Mouse (Mus musculus) liver, adult (tissue): Measurements from ENCODE around the gene Polr2h.

Experiments used
- GATA4 ChIP-seq: IDR thresholded peaks from 2 replicates; pipeline ENCODE4 v1.6.1; 2014; ENCODE audit warnings: mild to moderate bottlenecking, low read length; ENCODE audit not compliant: insufficient replicate concordance

The Polr2h gene

DNA sequence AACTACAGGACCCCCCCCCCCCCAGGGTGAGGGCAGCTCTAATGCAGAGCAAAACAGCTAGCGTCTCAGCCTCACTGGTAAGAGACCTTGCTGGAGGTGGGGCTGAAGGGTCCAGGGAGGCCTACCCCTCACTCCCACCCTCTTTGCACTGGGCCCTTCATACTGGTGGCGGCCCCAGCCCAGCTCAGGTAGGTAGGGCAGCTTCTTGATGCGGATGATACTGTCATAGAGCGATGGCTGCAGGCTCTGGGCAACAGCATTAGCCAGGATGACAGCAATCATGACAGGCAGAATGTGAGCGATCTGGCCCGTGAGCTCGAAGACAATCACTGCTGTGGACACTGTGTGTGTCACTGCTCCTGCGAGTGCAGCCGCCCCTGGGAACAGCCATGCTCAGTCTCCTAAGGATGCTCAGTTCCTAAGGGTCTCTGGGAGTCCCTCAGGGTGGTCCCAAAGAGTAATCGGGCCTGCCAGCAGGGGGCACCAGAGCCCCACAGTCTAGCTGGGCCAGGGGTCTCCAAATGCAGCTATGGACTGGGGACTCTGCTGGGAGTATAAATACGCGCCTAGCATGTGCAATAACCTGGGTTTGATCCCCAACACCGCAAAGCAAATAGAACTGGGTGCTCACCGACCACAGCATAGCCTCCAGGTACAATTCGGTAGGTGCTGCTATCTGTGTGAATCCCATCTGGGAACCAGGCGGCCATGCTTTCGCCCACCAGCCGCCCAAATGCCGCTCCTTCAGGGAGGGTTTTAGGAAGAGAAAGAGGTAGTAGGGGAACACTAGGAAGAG, 8.3 kb upstream of the Polr2h start:
- TF ChIP-seq GATA4: no peak

- TF ChIP-seq GATA4: no peak
Measured at GRCm38 (mm10) chr16:20710370-20710769, 7.1 kb upstream of the Polr2h start.

DNA sequence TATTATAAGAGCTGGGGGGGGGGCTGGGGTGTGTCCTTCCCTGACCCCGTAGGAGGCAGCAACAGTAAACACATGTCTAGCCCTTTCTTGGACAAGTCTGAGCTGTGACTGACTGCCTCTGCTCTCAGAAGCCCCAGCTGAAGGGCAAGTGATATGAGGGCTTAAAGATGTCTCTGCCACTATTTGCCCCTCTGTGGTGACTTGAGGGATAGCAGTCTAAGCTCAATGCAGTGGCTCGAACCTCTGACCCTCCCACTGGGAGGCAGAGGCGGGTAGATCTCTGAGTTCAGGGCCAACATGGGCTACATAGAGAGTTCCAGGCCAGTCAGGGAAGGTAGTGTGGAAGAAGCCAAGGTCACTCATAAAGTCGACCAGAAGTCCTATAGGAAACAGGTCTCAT, 6.7 kb upstream of the Polr2h start:
- no peak for TF ChIP-seq GATA4

GRCm38 (mm10) chr16:20712190-20712589, 5.3 kb upstream of the Polr2h start:
- no peak for TF ChIP-seq GATA4

- TF ChIP-seq GATA4: no peak
Measured at GRCm38 (mm10) chr16:20712889-20713288, 4.6 kb upstream of the Polr2h start.

- TF ChIP-seq GATA4: no peak
Measured at GRCm38 (mm10) chr16:20714307-20715080, 3.0 kb upstream of the Polr2h start.

GRCm38 (mm10) chr16:20715161-20715560, 2.3 kb upstream of the Polr2h start:
- no peak for TF ChIP-seq GATA4

GRCm38 (mm10) chr16:20715566-20715965, 1.9 kb upstream of the Polr2h start:
- TF ChIP-seq GATA4: no peak

DNA sequence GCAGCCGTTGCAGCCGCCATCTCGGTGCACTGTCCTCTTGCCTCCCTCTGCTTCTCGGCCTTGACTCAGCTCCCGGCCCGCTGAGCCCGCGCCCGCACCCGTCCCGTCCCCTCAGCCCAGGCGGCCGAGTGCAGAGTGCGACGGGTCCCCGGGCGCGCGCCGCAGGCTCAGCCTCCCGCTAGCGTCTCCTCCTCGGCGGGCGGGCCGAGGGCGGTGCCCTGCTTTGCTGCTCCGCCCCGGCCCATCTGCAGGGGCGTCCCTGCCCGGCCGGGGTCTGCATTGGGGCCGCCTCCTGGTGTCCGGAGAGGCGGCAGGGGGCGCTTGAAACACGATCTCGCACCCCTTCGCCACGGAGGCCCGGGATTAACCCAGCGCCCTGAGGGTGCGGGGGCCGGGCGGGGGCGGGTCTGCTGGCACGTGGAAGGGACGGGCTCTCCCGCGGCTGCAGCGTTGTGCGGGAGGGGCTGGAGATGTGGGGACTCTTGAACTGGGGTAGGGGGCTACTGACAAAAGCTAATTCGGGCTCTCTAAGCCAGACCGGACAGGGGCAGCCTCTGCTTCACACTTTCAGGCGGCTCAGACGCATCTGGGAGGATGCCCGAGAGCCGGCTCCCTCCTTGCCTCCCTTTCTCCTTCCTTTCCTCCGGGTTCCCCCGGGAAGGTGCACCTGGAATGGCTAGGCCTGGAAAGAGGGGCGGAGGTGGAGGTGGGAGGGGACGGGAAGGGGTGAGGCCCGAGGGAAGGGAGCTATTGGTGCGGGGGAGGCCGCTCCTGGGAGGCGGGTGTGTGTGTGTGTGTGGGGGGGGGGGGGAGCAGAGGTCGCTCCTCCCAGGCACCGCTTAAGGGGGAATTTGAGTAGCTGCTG, 1.3 kb upstream of the Polr2h start:
- no peak; the same call in 1 of the 2 replicates for TF ChIP-seq GATA4

DNA sequence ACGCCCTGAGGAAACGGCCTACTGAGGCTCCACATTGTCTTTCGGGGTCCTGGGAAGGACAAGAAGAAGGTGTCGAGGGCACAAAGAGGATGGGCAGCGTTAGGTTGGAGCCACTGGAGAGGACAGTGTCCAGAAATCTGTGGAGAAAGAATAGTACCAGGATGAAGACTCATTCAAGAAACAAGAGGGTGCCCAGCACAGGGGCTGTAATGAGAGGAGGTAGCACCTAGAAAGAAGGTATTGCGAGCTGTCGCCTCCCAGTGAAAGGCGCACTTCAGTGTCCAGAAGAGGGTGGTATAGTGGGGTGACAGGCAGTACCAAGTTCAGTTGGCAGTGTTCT, 654 bp upstream of the Polr2h start:
- TF ChIP-seq GATA4: no peak

DNA sequence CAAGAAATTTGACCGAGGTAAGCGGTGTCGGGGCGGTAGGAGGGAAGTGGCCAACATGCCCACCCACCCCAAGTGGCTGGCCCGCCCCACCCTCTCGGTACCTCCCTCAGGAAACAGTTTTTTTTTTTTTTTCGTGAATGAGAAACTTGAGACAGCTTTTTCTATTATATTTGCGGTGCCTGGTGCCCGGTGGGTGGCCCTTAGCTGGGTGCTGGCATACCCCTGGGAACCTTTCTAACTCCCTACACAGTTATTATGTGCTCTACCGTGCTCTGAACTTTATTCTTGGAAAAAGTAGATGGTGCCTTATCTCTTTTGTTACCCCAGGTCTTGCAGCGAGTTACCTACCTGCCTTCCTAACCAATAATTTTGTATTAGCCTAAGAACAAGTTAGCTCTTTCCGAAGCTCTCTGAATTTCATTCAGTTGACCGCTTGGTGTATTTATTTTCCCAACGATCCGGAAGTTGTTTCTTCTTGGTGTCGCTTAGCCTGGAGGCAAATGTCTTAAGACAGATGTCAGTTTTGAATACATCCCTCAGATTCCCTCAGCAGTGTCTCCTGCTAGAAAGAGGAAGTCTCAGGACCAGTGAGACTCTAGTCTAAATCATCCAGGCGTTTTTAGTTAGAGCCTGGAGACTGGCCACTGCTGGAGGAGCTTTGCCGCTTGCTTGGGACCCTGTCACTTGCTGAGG, 659 bp downstream of the Polr2h start:
- no peak for TF ChIP-seq GATA4

DNA sequence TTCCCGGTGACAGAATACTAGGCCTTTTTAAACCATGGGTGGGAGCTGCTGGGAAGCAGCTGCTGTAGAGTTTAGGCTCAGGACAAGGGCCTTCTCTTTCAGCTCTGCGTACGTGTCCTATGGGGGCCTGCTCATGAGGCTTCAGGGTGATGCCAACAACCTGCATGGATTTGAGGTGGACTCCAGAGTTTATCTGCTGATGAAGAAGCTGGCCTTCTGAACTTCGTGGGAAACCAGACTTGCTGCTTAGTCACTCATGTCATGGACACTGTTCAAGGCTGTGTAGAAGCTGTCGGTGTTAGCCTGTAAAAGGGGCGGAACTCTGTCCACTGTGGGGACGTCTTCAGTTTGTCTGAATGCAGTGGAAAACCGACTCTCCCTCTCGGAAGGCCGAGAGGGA, 4.3 kb downstream of the Polr2h start:
- no peak for TF ChIP-seq GATA4

GRCm38 (mm10) chr16:20722736-20723135, 5.3 kb downstream of the Polr2h start:
- no peak for TF ChIP-seq GATA4

GRCm38 (mm10) chr16:20723247-20723646, 5.8 kb downstream of the Polr2h start:
- TF ChIP-seq GATA4: no peak

- TF ChIP-seq GATA4: no peak
Measured at GRCm38 (mm10) chr16:20724338-20724748, 6.9 kb downstream of the Polr2h start.

GRCm38 (mm10) chr16:20725321-20725720, 7.9 kb downstream of the Polr2h start:
- no peak for TF ChIP-seq GATA4

- no peak for TF ChIP-seq GATA4
Measured at GRCm38 (mm10) chr16:20725750-20726149, 8.3 kb downstream of the Polr2h start.
